Mouse (Mus musculus): Measurements from ENCODE around the gene Zscan20. TPM values are rescaled to one million over a fixed set of nuclear protein-coding genes. Genes with fewer than 3 reads are reported as not detected.
"Not testable (repeated sequence)": the region's sequence is repeated elsewhere in the genome, so short reads cannot be mapped to it uniquely, and the experiment has no call there.

Gene Zscan20
- total RNA-seq, 2 experiments from 2014 or later = 3.3 to 3.6 TPM

GRCm38 (mm10) chr4:128637250-128637649, 27.4 kb upstream of the Zscan20 start:
- H3K4me3 ChIP-seq = no peak overlapping the region
- intact Hi-C loops (cut with DNase I) = no loop called here
- H3K27ac ChIP-seq = no peak overlapping the region
- DNase-seq = no peak
- TF ChIP-seq CTCF (IDR thresholded peaks at IDR 0.05) = no peak

GRCm38 (mm10) chr4:128635894-128636585, 26.1 kb upstream of the Zscan20 start:
- intact Hi-C loops (cut with DNase I) = no loop called here
- Histone ChIP-seq H3K27ac (no peak overlapping the region), H3K4me3 (no peak overlapping the region)
- no peak for TF ChIP-seq CTCF (IDR thresholded peaks at IDR 0.05)
- DNase-seq = no peak

GRCm38 (mm10) chr4:128635451-128635850, 25.6 kb upstream of the Zscan20 start:
- no peak for TF ChIP-seq CTCF (IDR thresholded peaks at IDR 0.05)
- intact Hi-C loops (cut with DNase I) = no loop called here
- Histone ChIP-seq H3K27ac (no peak overlapping the region), H3K4me3 (no peak overlapping the region)
- no peak for DNase-seq

GRCm38 (mm10) chr4:128621109-128621508, 11.2 kb upstream of the Zscan20 start:
- DNase-seq = no peak
- intact Hi-C loops (cut with DNase I) = no loop called here
- no peak overlapping the region for H3K4me3 ChIP-seq
- H3K27ac ChIP-seq = no peak overlapping the region
- TF ChIP-seq CTCF (IDR thresholded peaks at IDR 0.05) = no peak

- DNase-seq = no peak
- intact Hi-C loops (cut with DNase I) = no loop called here
- TF ChIP-seq CTCF (IDR thresholded peaks at IDR 0.05) = no peak
- Histone ChIP-seq H3K27ac (no peak overlapping the region), H3K4me3 (no peak overlapping the region)
These were observed 10.7 kb upstream of the Zscan20 start for GRCm38 (mm10) chr4:128620572-128620971.

- Histone ChIP-seq H3K4me3 (no peak overlapping the region), H3K27ac (no peak overlapping the region)
- no peak for DNase-seq
- TF ChIP-seq CTCF (IDR thresholded peaks at IDR 0.05) = no peak
- intact Hi-C loops (cut with DNase I) = loop anchor here (10.0 kb wide), 1 partner anchor 236 kb away; no protein-coding TSS in a partner anchor
These were observed 9.1 kb upstream of the Zscan20 start for GRCm38 (mm10) chr4:128618963-128619362.

GRCm38 (mm10) chr4:128618246-128618911, 8.5 kb upstream of the Zscan20 start, which contains the start of gene Tlr12:
Tlr12 (minus strand) TSS chr4:128618619.
- no peak for DNase-seq
- no peak within 1 kb of the TSS for H3K27ac ChIP-seq
- intact Hi-C loops (cut with DNase I) = loop anchor here (10.0 kb wide), 1 partner anchor 236 kb away; no protein-coding TSS in a partner anchor
- no peak within 1 kb of the TSS for H3K4me3 ChIP-seq
- TF ChIP-seq CTCF (IDR thresholded peaks at IDR 0.05) = no peak

- DNase-seq = no peak
- no peak overlapping the region for H3K27ac ChIP-seq
- intact Hi-C loops (cut with DNase I) = loop anchor here (10.0 kb wide), 1 partner anchor 237 kb away; no protein-coding TSS in a partner anchor
- H3K4me3 ChIP-seq = no peak overlapping the region
- TF ChIP-seq CTCF (IDR thresholded peaks at IDR 0.05) = no peak
These were observed 7.6 kb upstream of the Zscan20 start for GRCm38 (mm10) chr4:128617363-128618120.

- Histone ChIP-seq H3K27ac (no peak overlapping the region), H3K4me3 (no peak overlapping the region)
- no peak for DNase-seq
- TF ChIP-seq CTCF (IDR thresholded peaks at IDR 0.05) = no peak
- intact Hi-C loops (cut with DNase I) = loop anchor here (10.0 kb wide), 1 partner anchor 239 kb away; no protein-coding TSS in a partner anchor
These were observed 5.9 kb upstream of the Zscan20 start for GRCm38 (mm10) chr4:128615761-128616160.

GRCm38 (mm10) chr4:128613326-128613725, 3.4 kb upstream of the Zscan20 start:
- intact Hi-C loops (cut with DNase I) = loop anchor here (2.0 to 10.0 kb wide), 4 partner anchors 39 to 241 kb away; partner anchors contain the start of gene Phc2
- DNase-seq = no peak
- Histone ChIP-seq H3K4me3 (no peak overlapping the region), H3K27ac (no peak overlapping the region)
- TF ChIP-seq CTCF (IDR thresholded peaks at IDR 0.05) = peak; percentile 78

- not testable (repeated sequence) for DNase-seq, H3K4me3 ChIP-seq, H3K27ac ChIP-seq
- intact Hi-C loops (cut with DNase I) = loop anchor here (2.0 to 10.0 kb wide), 4 partner anchors 41 to 243 kb away; partner anchors contain the start of gene Phc2
These were observed 1.8 kb upstream of the Zscan20 start for GRCm38 (mm10) chr4:128611726-128612125.

GRCm38 (mm10) chr4:128610706-128611105, 808 bp upstream of the Zscan20 start:
- no peak for TF ChIP-seq CTCF (IDR thresholded peaks at IDR 0.05)
- intact Hi-C loops (cut with DNase I) = loop anchor here (5.0 to 10.0 kb wide), 3 partner anchors 42 to 244 kb away; partner anchors contain the start of gene Phc2
- peak overlapping the region; percentile 75 for H3K4me3 ChIP-seq
- peak overlapping the region; percentile 84 for H3K27ac ChIP-seq
- no peak for DNase-seq

Measured in gastrocnemius, adult 2 months (tissue).